9 mouse cellular contexts compared by ENCODE assay signal in genomic region chr5:65937998-65938715, GRCm38 (mm10). TPM values are rescaled to one million over a fixed set of nuclear protein-coding genes. Genes with fewer than 3 reads are reported as not detected.
DNase-seq lines count a peak whose midpoint lies in the region; ATAC-seq and TF ChIP-seq lines count a peak whose summit lies in the region.
"Had no signal": no experiment of that assay in that cellular context is flagged by ENCODE, and none has a peak within 500 bp of the region (broad histone marks: within the 10 kb centered on the region; RNA-seq: fewer than 3 reads in every experiment).

No protein-coding gene starts in this region.

- H3K9ac ChIP-seq in lung, embryonic 14.5 days: no peak overlapping the region

- peak; percentile 88 for TF ChIP-seq CTCF in G1E (IDR thresholded peaks at IDR 0.05; ENCODE audit: low read depth, low read length)
- TF ChIP-seq CTCF in layer of hippocampus, adult 2 months (conservative IDR thresholded peaks at IDR 0.05): peak; percentile 98
- TF ChIP-seq CTCF in lung, embryonic 14.5 days (IDR thresholded peaks at IDR 0.05; ENCODE audit: low read depth): peak; percentile 96

- peaks cover 6% of the 10 kb centered on the region; the same call in 1 of the 2 replicates for H3K4me1 ChIP-seq in G1E (ENCODE audit: insufficient read depth, low read depth, low read length)
- H3K4me1 ChIP-seq in lung, embryonic 14.5 days (ENCODE audit: insufficient read depth): no peaks in the 10 kb centered on the region

- peak; percentile 92 for ATAC-seq in G1E (ENCODE audit: extremely low read depth, insufficient number of reproducible peaks, low FRiP score, poor library complexity, severe bottlenecking)
- ATAC-seq in hematopoietic stem cell, adult 5-6 weeks (replicated peaks in 1 of 2; ENCODE audit: insufficient read depth in 1 of 2, low FRiP score in 2 of 2, low TSS enrichment in 1 of 2, low read depth in 1 of 2, poor library complexity in 2 of 2, severe bottlenecking in 2 of 2): peak; percentile 74 to 87
- peak; percentile 87 for ATAC-seq in lung, embryonic 14.5 days (ENCODE audit: insufficient read depth)

- peak; percentile 77 for DNase-seq in G1E (ENCODE audit: low spot score)
- peak; percentile 64 to 66 for DNase-seq in cerebellum, adult 18-20 months
- DNase-seq in forelimb bud, embryonic 11.5 days (ENCODE audit: low read depth, low spot score): peak; percentile 79
- peak; percentile 74 to 88 for DNase-seq in layer of hippocampus, adult 2 months (ENCODE audit: low spot score in 2 of 2)
- DNase-seq in lung, embryonic 14.5 days: peak; percentile 92
- peak; percentile 40 for DNase-seq in ovary, adult 18-20 months (ENCODE audit: low spot score)
- DNase-seq in thymus, adult 18-20 months: peak; percentile 74 to 87

- H3K36me3 ChIP-seq in G1E (replicated peaks): no peaks in the 10 kb centered on the region
- H3K36me3 ChIP-seq in lung, embryonic 14.5 days (ENCODE audit: insufficient read depth): no peaks in the 10 kb centered on the region

- no peak overlapping the region for H3K4me3 ChIP-seq in G1E (ENCODE audit: low read depth, low read length)
- H3K4me3 ChIP-seq in layer of hippocampus, adult 2 months: no peak overlapping the region
- no peak overlapping the region for H3K4me3 ChIP-seq in lung, embryonic 14.5 days (ENCODE audit: low read depth, low read length)

- H3K27ac ChIP-seq in layer of hippocampus, adult 2 months: no peak overlapping the region
- H3K27ac ChIP-seq in lung, embryonic 14.5 days (ENCODE audit: low read depth): no peak overlapping the region
- H3K27ac ChIP-seq: macrophage had no signal

- WGBS in lung, embryonic 14.5 days: 44% methylated on average over 9 of the region's 9 CpGs

- H3K9me3 ChIP-seq in G1E (replicated peaks): no peaks in the 10 kb centered on the region
- no peaks in the 10 kb centered on the region for H3K9me3 ChIP-seq in lung, embryonic 14.5 days (ENCODE audit: low read depth, low read length)

- H3K27me3 ChIP-seq in G1E (ENCODE audit: insufficient read depth, low read length): peaks cover 8% of the 10 kb centered on the region
- H3K27me3 ChIP-seq in lung, embryonic 14.5 days (ENCODE audit: insufficient read depth, low read length): no peaks in the 10 kb centered on the region

- no peak overlapping the region for H3K4me2 ChIP-seq in lung, embryonic 14.5 days

RNA-seq across cellular contexts. Expression of gene Chrna9, which starts 3.4 kb away (rescaled TPM):
- total RNA-seq in G1E (2014; fragmentation: Nextera tagmentation) (not detected in 2 replicates), G1E (2017) (0.16 TPM in 1 of 2 replicates, not detected in the other)
- polyA plus RNA-seq in G1E (2012): not detected in 2 replicates
- total RNA-seq in hematopoietic stem cell, adult 5-6 weeks (2017): not detected in 2 replicates
- total RNA-seq in layer of hippocampus, adult 2 months (2021): not detected
- not detected in 2 replicates for polyA plus RNA-seq in lung, embryonic 14.5 days (2014; fragmentation: Nextera tagmentation; extraction: Ambion mirVana)
- polyA plus RNA-seq: macrophage had no signal

Comparison
In these comparisons a context has a peak if more than half of its experiments do, and no peak if none do; other contexts are left out.
1. DNase-seq: peak in every context shown above with its lines; median percentile 92 in lung, embryonic 14.5 days; 81 in layer of hippocampus, adult 2 months; 80 in thymus, adult 18-20 months; 79 in forelimb bud, embryonic 11.5 days; 77 in G1E; 65 in cerebellum, adult 18-20 months; 40 in ovary, adult 18-20 months.